Mouse (Mus musculus): ENCODE results near the gene Itga7.
A peak's percentile ranks its signal among the peaks of the same experiment; 100 is the strongest.

Itga7 gene

DNA sequence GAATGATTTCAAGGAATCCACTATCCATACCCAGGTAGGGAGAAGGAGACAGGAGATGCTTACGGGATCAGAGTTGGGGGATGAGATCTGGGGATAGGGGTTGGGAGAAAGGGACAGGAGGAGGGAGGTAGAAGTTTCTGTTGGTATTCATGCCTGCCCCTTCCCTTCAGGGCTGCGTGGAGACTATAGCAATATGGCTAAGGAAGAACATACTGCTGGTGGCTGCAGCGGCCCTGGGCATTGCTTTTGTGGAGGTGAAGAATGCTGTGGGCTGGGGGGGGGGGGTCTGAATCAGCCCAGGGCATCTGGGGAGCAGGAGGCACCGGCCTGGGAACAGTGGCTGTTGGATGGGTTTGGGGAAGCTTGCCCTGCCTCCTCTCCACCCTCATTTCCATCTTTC, 21.4 kb upstream of the Itga7 start:
- no peak for DNase-seq

DNA sequence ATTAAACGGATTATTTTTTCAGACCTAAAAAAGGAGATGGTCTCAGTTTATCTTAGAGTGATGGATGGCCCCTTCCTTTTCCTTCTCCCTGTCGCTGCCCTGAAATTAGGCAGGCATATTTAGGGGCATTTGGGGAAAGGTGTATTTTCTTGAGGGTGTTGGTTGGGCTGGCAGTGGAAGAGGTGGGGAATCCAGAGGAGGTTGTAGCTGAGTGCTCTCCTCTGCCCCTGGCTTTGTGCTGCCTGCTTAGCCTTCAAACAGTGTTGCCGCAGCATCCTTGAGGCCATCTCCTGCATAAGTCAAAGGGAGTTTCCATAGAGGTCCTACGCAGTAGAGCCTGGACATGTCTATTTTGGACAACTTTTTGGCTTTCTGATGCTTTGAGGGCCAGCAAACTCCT, 20.8 kb upstream of the Itga7 start:
- DNase-seq, result no peak

DNA sequence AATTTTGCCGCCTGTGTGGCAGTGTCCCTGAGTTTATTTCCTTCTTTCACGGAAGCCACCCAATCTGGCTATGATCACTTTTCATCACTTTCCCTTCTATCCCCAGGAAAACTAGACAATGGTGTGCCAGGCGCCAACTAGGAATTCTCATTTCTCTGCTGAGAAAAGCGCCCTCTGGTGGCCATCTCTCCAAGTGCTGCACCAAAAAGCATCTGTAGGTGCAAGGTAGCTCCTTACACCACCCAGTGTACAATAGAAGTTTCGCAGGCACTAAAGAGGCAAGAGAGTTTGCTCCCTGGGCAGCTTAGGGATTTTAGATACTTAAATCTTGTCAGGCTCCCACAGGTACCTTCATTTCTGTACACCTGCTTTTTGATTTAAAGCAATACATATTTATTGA, 20.4 kb upstream of the Itga7 start:
- peak; percentile 92 for DNase-seq

DNA sequence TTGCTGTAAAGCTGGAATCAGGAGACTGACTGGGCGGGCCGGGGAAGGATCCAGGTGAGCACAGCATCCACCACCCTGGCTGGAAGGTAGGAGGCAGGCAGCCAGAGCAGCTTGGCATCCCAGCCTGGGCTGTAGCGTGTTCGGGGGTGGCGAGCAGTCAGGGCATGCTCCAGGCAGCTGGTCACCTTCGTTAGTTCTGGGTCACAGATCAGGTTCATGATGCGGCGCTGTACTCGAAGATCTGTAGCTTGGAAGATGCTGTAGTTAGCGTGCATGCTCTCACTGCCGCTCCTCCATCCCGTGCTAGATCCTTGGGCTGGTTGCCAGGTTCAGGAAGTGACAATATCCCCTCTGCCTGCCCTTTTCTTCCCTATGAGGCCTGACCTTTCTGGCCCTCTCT, 19.9 kb upstream of the Itga7 start:
- no peak for DNase-seq

DNA sequence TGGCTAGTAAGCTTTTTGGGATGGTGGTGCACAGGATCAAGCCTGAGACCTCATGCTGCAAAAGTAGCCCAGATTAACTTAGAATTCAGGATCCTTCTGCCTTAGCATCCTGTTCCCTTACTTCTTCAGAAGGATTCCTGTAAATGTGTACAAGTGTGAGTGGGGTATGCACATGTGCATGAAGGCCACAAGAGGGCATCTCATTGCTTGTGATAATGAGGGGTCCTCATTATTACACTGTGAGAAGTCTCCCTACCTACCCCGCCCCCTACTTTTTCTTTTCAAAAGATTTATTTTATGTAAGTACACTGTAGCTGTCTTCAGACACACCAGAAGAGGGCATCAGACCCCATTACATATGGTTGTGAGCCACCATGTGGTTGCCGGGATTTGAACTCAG, 18.1 kb upstream of the Itga7 start:
- DNase-seq, result no peak

DNA sequence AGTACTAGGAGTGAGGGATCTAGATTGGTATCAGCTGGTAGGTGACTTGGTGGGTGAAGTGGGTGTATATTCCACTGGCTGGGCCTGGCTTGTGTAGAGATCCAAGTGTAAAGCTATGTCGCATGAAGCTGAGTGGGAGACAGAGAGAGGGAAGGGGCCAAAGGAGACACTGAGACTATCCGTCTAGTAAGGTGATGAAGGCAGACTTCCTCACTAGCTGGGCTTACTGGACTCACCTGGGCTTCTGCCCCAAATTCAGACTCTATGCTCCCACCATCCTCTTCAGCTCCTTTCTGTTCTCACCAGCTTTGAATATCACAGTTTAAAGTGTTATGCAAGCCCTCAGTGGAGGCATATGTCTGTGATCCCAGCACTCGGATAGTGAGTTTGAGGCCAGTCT, 17.0 kb upstream of the Itga7 start:
- no peak for DNase-seq

DNA sequence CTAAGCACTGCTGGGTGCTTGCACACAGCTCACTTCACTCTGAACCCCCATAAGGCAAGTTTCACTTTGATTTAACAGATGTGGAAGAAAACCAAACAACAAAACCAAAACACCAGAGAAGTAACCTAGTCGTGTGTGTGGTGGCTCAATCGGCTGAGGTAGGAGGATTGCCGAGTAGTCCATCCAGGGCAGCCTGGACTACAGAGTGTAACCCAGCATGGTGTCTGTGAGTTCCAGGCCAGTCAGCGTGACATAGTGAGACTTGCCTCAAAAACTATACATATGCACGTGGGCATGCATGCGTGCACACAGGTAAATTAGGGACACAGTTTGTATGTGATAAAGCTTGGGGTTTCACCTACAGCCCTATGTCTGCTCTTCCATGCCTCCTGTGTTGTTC, 16.2 kb upstream of the Itga7 start:
- DNase-seq, result no peak

DNA sequence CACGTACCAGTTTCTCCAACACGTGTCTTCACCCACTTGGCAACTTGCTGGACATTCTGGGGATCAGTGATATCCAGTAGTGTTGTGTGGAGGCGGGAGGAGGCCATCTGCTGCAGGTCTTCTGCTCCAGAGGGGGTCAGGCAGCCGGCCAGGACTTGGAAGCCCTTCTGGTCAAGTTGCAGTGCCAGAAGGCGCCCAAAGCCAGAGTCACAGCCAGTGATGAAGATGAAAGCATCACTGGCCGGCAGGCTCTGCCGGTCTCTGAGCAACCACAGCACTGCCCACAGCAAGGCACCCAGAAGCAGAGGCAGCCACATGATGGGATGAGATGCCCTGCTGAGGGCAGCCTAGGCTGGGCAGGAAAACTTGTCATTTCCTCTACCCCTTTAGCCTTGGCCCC, 15.4 kb upstream of the Itga7 start:
- DNase-seq, result peak; percentile 56

DNA sequence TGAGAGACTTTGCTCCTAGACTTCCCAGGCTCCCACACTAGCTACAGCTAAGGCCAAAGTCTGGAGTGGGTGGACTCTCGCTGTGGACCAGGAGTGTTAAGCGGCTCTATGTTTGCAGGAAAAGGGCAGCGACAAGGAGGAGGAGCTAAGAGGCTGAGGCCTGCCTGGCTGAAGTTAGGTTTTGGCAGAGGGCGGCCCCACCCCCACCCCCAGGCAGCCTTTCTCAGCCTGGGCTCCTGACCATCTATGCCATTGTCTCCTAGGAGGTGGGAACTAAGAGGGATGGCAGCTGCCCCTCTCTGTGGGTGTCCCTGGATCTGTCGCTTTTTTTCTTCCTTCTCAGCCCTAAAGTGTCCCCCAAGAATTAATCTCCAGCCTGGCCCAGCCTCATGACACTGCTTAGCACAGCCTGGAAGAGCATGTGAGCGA, 14.4 kb upstream of the Itga7 start:
- no peak for DNase-seq

DNA sequence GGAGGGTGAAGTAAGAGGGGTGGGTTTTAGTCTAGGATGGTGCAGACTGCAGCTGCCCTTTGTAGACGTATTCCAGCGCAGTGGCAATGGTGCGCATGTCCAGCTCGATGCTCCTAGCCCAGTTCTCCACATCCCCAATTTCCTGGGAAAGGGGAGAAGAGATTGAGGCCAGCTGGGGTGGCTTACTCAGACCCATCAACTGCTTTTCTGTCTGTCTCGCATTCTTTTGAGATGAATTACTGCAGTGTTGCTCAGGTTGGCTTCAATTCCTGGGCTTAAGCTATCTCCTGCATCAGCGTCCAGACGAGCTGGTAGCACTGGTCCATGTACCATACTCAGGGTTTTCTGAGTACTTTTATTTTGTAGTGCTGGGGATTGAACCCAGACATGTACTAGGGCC, 13.7 kb upstream of the Itga7 start:
- DNase-seq, result no peak

DNA sequence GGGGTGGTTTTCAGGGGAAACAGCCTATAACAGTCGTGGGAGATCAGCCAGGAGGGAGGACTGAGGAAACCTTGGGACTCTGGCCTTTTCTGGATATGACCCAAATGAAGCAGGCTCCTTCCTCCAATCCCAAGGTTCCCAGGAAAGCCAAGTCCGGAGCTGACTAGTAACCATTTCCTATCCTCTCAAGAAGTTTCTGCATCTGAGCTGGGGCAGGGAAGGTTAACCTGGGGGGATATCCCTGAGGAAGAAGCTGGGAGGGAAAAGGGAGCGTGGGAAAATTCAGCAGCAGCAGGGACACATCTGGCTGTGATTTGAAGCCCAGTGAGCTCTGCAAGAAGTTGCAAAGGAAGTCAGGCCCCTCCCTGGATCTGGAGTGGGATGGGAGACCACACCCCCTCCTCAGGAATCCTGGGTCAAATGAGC, 12.9 kb upstream of the Itga7 start:
- DNase-seq, result no peak

DNA sequence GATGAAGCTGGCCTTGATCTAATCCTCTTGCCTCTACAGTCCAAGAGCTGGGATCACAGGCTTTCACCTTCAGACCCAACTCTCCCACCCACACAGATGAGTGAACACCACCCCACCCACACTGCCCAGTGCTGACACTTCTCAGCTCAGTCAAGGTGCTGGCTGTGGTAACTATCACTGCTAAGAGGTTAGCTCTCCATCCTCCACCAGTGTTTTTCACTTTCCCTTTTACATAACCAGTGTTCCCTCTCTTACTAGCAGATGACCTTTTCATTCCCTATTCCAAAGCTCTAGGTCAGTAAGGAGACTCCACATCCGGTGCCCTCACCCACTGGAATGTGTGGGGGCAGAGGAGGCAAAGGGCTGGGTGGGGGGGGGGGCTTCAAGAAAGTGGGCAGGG, 12.4 kb upstream of the Itga7 start:
- DNase-seq, result no peak

DNA sequence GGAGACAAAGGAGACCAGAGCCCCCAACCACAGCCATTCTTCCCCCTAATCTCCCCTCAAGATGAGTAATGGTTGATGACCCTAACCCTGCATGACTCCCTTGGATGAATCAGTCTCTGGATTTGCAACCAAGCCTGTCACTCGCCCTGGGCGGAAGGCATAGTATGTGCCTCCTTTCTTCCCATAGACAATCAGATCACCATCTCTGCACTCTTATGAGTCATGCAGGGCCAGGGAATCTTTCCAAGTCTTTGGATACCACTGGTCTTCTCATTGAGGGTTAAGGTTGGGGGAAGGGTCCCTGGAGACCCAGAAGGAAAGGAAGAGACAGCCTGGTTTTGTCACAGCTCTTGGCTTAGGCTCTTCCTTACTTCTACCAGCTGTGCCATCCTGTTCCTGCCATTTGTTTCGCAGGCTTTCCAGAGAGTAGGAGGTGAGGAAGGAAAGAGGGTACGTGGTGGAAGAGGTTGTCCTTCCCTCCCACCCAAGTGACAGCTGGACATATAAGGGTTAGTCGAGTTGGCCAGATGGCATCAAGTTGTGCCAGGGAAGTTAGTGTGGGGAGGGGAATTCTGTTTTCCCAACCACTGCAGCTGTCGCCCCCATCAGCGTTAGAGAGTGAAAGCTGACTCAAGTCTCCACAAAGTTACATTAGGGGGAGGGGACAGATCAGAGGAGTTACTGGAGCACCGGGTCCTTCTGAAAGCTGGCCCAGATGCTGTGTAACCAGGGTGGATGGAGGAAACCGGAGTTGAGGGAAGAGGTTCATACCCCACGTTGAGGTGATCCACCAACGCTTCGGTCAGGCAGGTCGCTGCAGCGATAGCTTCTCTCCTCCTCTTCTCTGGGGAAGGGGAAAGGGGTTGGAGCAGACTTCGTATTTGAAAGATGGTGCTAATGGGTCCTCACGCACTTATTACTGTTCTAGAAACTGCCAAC, 11.5 kb upstream of the Itga7 start:
- no peak for DNase-seq

DNA sequence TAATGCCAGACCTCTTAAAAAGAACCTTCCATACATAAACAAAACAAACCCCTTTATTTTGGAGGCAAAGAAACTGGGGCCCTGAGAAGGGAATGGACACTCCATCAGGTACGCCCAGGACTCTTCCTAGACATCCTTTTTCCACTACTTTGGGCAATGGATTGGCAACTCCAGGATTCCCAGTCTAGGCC, 10.9 kb upstream of the Itga7 start, which contains the start of gene Rdh5:
TSS of gene Rdh5 (minus strand) at position 67 of the 191 bp plus-strand sequence.
- DNase-seq, result no peak

DNA sequence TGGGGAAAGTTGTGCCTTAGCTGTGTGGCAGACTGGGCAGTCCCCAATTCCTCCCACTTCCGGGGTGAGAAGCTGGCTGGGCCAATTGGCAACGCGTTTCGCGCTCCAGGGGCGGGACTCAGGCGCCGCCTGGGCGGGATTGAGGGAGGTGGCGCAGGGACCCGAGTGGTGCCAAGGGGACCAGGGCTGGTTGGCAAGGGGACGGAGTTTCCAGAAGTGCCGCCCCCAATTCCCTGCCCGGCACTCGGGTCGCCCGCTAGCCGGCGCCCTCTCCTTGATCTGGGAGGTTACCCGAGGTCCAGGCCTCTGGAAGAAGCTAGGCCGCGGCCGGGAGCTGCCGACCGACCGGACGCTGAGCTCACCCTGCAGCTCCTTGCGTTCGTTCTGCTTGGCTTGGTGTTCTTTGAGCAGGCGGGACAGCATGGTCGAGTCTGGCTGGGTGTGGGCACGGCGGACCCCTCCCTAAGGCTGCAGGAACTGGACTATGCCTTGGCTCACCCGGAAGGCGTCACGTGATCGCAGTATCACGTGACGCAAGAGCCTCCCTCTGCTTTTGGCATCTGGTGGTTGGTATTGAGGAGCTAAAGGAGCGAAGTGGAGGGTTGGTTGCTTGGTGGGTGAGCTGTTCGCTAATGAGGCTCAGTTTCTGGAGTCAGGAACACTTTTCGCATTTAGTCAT, 10.5 kb upstream of the Itga7 start:
- peak; percentile 93 for DNase-seq

DNA sequence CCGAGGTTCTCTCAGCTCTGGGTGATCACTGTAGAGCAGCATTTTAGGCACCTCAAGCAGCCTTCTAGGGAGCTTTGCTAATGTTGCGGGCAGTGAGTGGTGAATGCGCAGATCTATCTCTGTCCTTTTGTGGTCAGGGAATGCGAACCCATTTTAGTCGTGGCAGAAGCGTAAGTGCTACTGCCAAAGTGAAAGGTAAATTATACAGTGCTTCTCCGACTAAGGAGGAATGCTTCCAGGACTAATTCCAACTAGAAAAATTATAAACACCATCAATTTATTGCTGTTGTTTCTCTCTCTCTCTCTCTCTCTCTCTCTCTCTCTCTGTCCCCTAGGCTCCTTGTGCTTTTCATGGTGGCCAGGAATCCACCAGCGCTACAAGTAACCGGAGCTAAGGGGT, 9.7 kb upstream of the Itga7 start, which contains the start of gene Bloc1s1:
TSS of gene Bloc1s1 (minus strand) at position 101 of the 400 bp plus-strand sequence.
- no peak for DNase-seq

DNA sequence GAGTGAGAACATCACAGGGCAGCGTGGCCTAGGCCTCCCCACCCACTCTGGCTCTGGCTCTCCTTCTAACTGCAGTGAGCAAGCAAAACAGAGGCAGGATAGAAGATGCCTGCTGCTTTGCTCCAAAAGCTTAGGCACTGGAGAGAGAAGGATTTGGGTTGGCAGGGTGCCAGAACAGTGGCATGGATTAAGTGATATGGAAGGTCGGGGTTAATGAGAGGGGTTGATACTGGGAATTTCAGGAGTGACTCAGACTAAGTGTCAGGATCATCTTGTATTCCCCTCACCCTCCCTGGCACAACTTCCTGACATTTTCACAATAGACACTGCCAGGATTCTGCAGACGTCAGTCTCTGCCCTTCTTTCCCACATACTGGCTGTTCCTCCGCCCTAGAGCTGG, 5.3 kb upstream of the Itga7 start:
- DNase-seq, result no peak

DNA sequence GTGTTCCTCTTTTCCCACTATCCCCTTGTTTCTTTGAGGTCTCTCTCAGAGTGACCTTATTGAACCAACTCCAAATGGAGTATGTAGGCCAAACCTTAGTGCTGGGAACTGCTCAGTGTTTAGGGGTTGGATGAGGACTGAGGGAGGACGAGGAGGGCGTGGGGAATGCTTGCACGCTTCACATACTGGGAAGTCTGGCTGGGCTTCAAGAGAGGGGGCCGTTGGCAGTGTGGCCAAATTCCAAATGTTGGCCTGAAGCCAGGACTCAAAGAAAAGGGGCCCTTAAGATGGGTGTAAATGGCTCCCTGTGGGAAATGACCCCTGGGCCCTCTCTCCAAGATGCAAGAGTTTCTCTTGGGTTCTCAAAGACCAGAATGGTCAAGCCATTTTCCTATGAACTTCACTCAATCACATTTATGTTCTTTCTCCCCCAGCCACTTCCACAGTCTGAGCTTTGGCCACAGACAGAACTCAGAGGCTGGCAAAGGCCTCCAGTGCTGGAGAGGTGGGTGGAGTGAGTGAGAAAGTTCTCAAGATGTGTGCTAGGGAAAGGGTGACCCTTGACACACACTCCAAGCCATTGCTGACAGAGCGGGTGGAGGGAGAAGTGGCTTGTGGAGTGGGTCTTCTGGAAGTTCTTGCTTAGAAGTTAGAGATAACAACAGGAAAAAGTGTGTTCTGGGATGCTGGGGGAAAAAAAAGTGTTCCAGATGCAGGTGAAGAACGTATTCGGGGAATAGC, 3.8 kb upstream of the Itga7 start:
- no peak for DNase-seq

DNA sequence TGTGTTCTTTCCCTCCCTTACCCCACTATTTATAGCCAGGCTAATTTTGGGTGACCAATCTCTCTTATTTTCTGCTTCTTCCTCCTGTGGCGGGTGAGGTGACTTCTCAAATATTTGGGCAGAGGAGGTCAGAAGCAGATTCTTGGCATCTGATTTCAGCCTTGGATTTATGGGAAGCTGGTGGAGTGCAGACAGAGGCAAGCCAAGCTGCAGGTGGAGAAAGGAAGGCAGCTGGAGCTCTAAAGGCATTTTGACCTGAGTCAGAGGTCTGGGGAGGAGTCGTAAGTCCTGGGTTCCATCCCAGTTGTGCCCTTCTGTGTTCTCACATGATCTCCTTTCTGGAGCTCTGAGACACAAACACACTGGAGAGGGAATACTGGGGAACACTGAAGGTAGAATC, 2.2 kb upstream of the Itga7 start:
- no peak for DNase-seq

DNA sequence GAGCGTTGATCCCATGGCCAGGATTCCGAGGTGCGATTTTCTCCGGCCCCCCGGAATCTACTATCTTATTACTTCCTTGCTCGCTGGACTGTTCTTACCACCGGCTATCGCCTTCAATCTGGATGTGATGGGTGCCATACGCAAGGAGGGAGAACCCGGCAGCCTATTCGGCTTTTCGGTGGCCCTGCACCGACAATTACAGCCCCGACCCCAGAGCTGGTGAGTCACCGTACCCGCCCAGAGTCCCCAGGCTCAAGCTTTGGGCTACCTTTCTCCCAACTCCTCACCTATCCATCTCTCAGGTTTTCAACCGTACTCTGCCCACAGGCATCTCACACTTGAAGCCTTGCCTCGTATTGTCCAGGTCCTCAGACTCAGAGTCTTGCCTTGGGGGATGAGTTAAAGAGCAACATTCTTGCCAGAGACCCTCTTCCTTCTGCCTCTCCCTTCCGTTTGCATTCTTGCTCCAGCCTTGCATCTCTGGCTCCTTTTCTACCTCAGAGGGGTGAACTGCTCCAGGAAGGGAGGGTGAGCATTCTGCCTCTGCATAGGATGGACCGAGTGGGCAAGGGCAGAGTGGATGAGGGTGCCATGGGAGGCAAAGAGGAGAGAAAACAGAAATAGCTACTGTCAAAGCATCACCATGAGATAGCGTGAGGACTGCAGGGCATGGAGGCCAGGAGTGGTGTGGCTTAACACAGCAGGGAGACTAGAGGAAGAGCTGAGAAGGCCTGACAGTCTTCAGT, 531 bp downstream of the Itga7 start:
- DNase-seq, result no peak

DNA sequence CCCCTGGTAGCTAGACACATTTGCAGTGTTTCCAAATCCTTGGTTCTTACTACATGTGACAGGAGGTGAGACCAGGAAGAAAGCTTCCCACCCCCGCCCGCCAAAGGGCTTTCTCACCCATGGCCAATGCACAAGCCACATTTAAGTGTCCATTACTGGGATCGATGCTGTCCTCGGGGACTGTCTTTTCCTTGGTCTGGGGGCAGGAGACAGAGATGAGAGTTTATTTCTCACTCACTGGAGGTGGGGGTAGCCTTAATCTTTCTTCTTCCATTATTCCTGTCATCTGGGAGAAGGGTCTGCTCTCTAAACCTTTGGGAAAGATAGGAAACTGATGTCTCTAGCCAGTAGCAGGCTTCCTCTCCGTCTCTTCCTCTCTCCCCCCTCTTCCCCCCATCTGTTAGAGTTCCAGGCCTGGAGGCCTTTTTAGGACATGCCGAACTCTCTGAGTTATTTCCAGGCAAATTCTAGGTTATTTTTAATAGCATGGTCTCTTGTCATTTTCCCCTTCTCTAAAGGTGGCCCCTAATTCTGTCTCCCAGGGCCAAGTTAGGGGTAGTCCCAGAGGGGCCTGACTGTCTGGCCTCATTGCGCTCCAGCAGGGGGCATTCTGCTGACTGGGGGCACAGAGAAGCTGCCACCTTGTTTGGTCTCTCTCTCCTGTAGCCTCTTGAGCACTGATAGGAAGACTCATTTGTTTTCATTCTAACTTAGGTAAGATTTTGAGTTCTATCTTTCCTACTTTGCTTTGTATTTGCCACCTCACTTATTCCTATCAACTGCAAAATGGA, 1.6 kb downstream of the Itga7 start:
- DNase-seq, result no peak

DNA sequence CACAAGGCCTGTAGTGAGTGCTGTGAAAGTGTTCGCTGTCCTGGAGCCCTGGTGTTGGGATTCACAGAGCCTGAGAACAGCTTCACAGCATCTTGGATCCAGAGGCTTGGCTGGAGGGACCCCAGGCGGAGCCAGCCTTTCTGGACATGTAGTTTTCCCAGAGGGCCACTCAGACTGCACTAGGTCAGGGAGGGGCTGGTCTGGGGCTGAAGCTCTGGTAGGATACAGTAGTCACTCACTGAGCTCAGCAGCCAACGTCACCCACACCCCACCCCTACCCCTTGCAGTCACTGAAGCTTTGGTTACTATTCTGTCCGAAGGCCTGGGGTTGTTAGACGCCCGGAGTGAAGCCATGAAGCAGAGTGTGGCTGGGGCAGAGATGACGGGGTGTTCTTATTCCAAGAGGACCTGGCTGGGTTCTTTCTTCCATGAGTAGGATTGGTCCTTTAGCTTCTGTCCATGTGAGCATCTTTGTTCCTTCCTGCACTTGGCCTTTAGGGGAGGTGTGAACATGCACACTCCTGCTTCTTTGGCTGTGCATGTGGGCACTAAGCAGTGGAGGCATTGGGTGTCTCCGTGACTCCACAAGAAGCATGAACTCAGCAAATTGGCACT, 2.3 kb downstream of the Itga7 start:
- DNase-seq, result no peak

Data from right cerebral cortex, postnatal 14 days (tissue).